ENCODE assay signal across 29 mouse cellular contexts in genomic region chr9:77410524-77410923, GRCm38 (mm10). TPM values are rescaled to one million over a fixed set of nuclear protein-coding genes. Genes with fewer than 3 reads are reported as not detected.
DNase-seq lines count a peak whose midpoint lies in the region; ATAC-seq and TF ChIP-seq lines count a peak whose summit lies in the region.
"Had no signal": no experiment of that assay in that cellular context is flagged by ENCODE, and none has a peak within 500 bp of the region (broad histone marks: within the 10 kb centered on the region; RNA-seq: fewer than 3 reads in every experiment).

No protein-coding gene starts in this region.

- WGBS in forebrain, postnatal 0 days: 82% methylated on average over 7 of the region's 7 CpGs
- WGBS in forebrain, embryonic 11.5 days: 85% methylated on average over 7 of the region's 7 CpGs
- WGBS in heart, embryonic 13.5 days: 54% methylated on average over 7 of the region's 7 CpGs
- WGBS in lung, embryonic 16.5 days: 69% methylated on average over 7 of the region's 7 CpGs
- WGBS in lung, adult 2 months: 72% methylated on average over 7 of the region's 7 CpGs
- 85% methylated on average over 7 of the region's 7 CpGs for WGBS in midbrain, embryonic 11.5 days
- 79% methylated on average over 7 of the region's 7 CpGs for WGBS in midbrain, embryonic 16.5 days

- no peak overlapping the region for H3K9ac ChIP-seq in forebrain, postnatal 0 days
- no peak overlapping the region for H3K9ac ChIP-seq in forebrain, embryonic 11.5 days (ENCODE audit: low read length)
- no peak overlapping the region for H3K9ac ChIP-seq in heart, embryonic 13.5 days
- no peak overlapping the region for H3K9ac ChIP-seq in lung, embryonic 16.5 days (ENCODE audit: low read length)
- no peak overlapping the region for H3K9ac ChIP-seq in midbrain, embryonic 11.5 days (ENCODE audit: low read length)
- H3K9ac ChIP-seq in midbrain, embryonic 16.5 days (ENCODE audit: low read depth, low read length): no peak overlapping the region
- H3K9ac ChIP-seq: embryonic facial prominence, embryonic 13.5 days; embryonic facial prominence, embryonic 15.5 days; forebrain, embryonic 13.5 days; forebrain, embryonic 15.5 days had no signal

- ATAC-seq in forebrain, postnatal 0 days: peak; percentile 27; the same call in 1 of the 2 replicates
- no peak for ATAC-seq in forebrain, embryonic 11.5 days (replicated peaks; ENCODE audit: low FRiP score)
- no peak for ATAC-seq in heart, embryonic 13.5 days (ENCODE audit: extremely low read depth, insufficient number of reproducible peaks, low FRiP score, low TSS enrichment)
- ATAC-seq in lung, embryonic 16.5 days (ENCODE audit: low read depth): peak; percentile 51; the same call in 1 of the 2 replicates
- no peak for ATAC-seq in midbrain, embryonic 11.5 days (ENCODE audit: low FRiP score)
- no peak for ATAC-seq in midbrain, embryonic 16.5 days
- ATAC-seq: CD4-positive, CD25-positive, alpha-beta regulatory T cell, adult 4 months; forebrain, embryonic 13.5 days; forebrain, embryonic 15.5 days had no signal

- TF ChIP-seq POLR2A in lung, adult 2 months (IDR thresholded peaks at IDR 0.05; ENCODE audit: borderline replicate concordance, extremely low read depth, low read depth, low read length): no peak

- DNase-seq in forebrain, postnatal 0 days: no peak
- no peak for DNase-seq in forebrain, embryonic 11.5 days (ENCODE audit: low spot score)
- DNase-seq in heart, postnatal 14 days: no peak
- DNase-seq in lung, adult 2 months: no peak
- DNase-seq in midbrain, embryonic 11.5 days (ENCODE audit: low spot score, missing footprints): peak; percentile 69
- DNase-seq: adrenal gland, adult 2 months; adrenal gland, postnatal 10 days; adrenal gland, postnatal 25 days; B cell, adult 2 months; cerebellum, adult 11 months; cerebellum, adult 18-20 months; cerebellum, adult 8-10 months; cerebellum, adult 9-11 months; cerebellum, postnatal 14 days; cerebellum, postnatal 36 days; embryo, embryonic 11 days had no signal

- no peaks in the 10 kb centered on the region for H3K27me3 ChIP-seq in forebrain, postnatal 0 days (ENCODE audit: insufficient read depth, low read length)
- no peaks in the 10 kb centered on the region for H3K27me3 ChIP-seq in forebrain, embryonic 11.5 days (ENCODE audit: control insufficient read depth, insufficient read depth, low read length)
- H3K27me3 ChIP-seq in heart, embryonic 13.5 days (replicated peaks): no peaks in the 10 kb centered on the region
- H3K27me3 ChIP-seq in lung, embryonic 16.5 days (ENCODE audit: control insufficient read depth, insufficient read depth, low read depth, low read length): no peaks in the 10 kb centered on the region
- no peaks in the 10 kb centered on the region for H3K27me3 ChIP-seq in midbrain, embryonic 11.5 days (ENCODE audit: control insufficient read depth, insufficient read depth, low read length)
- H3K27me3 ChIP-seq in midbrain, embryonic 16.5 days (ENCODE audit: control insufficient read depth, insufficient read depth, low read depth, low read length): no peaks in the 10 kb centered on the region
- H3K27me3 ChIP-seq: CH12.LX; embryonic facial prominence, embryonic 13.5 days; embryonic facial prominence, embryonic 15.5 days; forebrain, embryonic 13.5 days; forebrain, embryonic 15.5 days had no signal

- no peak overlapping the region for H3K4me2 ChIP-seq in forebrain, postnatal 0 days (ENCODE audit: low read depth)
- H3K4me2 ChIP-seq in forebrain, embryonic 11.5 days (ENCODE audit: low read depth, low read length, severe bottlenecking): no peak overlapping the region
- H3K4me2 ChIP-seq in heart, embryonic 13.5 days: no peak overlapping the region
- no peak overlapping the region for H3K4me2 ChIP-seq in lung, embryonic 16.5 days (ENCODE audit: low read depth, low read length)
- no peak overlapping the region for H3K4me2 ChIP-seq in midbrain, embryonic 11.5 days
- no peak overlapping the region for H3K4me2 ChIP-seq in midbrain, embryonic 16.5 days (ENCODE audit: low read length)
- H3K4me2 ChIP-seq: embryonic facial prominence, embryonic 13.5 days; embryonic facial prominence, embryonic 15.5 days; forebrain, embryonic 13.5 days; forebrain, embryonic 15.5 days had no signal

- H3K9me3 ChIP-seq in forebrain, postnatal 0 days (ENCODE audit: low read length): no peaks in the 10 kb centered on the region
- H3K9me3 ChIP-seq in forebrain, embryonic 11.5 days (ENCODE audit: control insufficient read depth, low read length): no peaks in the 10 kb centered on the region
- H3K9me3 ChIP-seq in heart, embryonic 13.5 days: no peaks in the 10 kb centered on the region
- no peaks in the 10 kb centered on the region for H3K9me3 ChIP-seq in lung, embryonic 16.5 days (ENCODE audit: control insufficient read depth, low read length)
- no peaks in the 10 kb centered on the region for H3K9me3 ChIP-seq in midbrain, embryonic 11.5 days (ENCODE audit: control insufficient read depth, low read length)
- H3K9me3 ChIP-seq in midbrain, embryonic 16.5 days (replicated peaks; ENCODE audit: control insufficient read depth, low read length, poor library complexity, severe bottlenecking): no peaks in the 10 kb centered on the region
- H3K9me3 ChIP-seq: embryonic facial prominence, embryonic 13.5 days; embryonic facial prominence, embryonic 15.5 days; forebrain, embryonic 10.5 days; forebrain, embryonic 13.5 days; forebrain, embryonic 15.5 days had no signal

- no peak overlapping the region for H3K4me3 ChIP-seq in forebrain, postnatal 0 days (ENCODE audit: low read depth, low read length)
- no peak overlapping the region for H3K4me3 ChIP-seq in forebrain, embryonic 11.5 days (ENCODE audit: low read depth, low read length)
- H3K4me3 ChIP-seq in heart, embryonic 13.5 days: no peak overlapping the region
- H3K4me3 ChIP-seq in lung, embryonic 16.5 days (ENCODE audit: low read length): no peak overlapping the region
- H3K4me3 ChIP-seq in lung, adult 2 months (replicated peaks; ENCODE audit: extremely low read depth, low read depth, low read length): no peak overlapping the region
- no peak overlapping the region for H3K4me3 ChIP-seq in midbrain, embryonic 11.5 days (ENCODE audit: low read depth, low read length)
- no peak overlapping the region for H3K4me3 ChIP-seq in midbrain, embryonic 16.5 days (ENCODE audit: low read depth, low read length)
- H3K4me3 ChIP-seq: embryonic facial prominence, embryonic 13.5 days; embryonic facial prominence, embryonic 15.5 days; erythroblast, embryonic 14.5 days; forebrain, embryonic 10.5 days; forebrain, embryonic 13.5 days; forebrain, embryonic 15.5 days had no signal

- no peaks in the 10 kb centered on the region for H3K36me3 ChIP-seq in forebrain, postnatal 0 days (ENCODE audit: insufficient read depth)
- H3K36me3 ChIP-seq in forebrain, embryonic 11.5 days (ENCODE audit: control insufficient read depth, insufficient read depth, low read length): no peaks in the 10 kb centered on the region
- H3K36me3 ChIP-seq in heart, embryonic 13.5 days: no peaks in the 10 kb centered on the region
- no peaks in the 10 kb centered on the region for H3K36me3 ChIP-seq in lung, embryonic 16.5 days (ENCODE audit: control insufficient read depth, insufficient read depth, low read length)
- no peaks in the 10 kb centered on the region for H3K36me3 ChIP-seq in midbrain, embryonic 11.5 days (ENCODE audit: control insufficient read depth, insufficient read depth, low read length)
- no peaks in the 10 kb centered on the region for H3K36me3 ChIP-seq in midbrain, embryonic 16.5 days (ENCODE audit: control insufficient read depth, insufficient read depth, low read length)
- H3K36me3 ChIP-seq: embryonic facial prominence, embryonic 13.5 days; embryonic facial prominence, embryonic 15.5 days; forebrain, embryonic 10.5 days; forebrain, embryonic 15.5 days; G1E had no signal

- no peaks in the 10 kb centered on the region for H3K4me1 ChIP-seq in forebrain, postnatal 0 days (ENCODE audit: insufficient read depth)
- H3K4me1 ChIP-seq in forebrain, embryonic 11.5 days (replicated peaks; ENCODE audit: control insufficient read depth, insufficient read depth, low read length): no peaks in the 10 kb centered on the region
- peaks cover 46% of the 10 kb centered on the region for H3K4me1 ChIP-seq in heart, embryonic 13.5 days
- H3K4me1 ChIP-seq in lung, embryonic 16.5 days (replicated peaks; ENCODE audit: control insufficient read depth, insufficient read depth, low read length): peaks cover 24% of the 10 kb centered on the region
- H3K4me1 ChIP-seq in lung, adult 2 months (ENCODE audit: control insufficient read depth, insufficient read depth, low read length): no peaks in the 10 kb centered on the region
- H3K4me1 ChIP-seq in midbrain, embryonic 11.5 days (ENCODE audit: control insufficient read depth, insufficient read depth, low read length): peaks cover 6% of the 10 kb centered on the region
- H3K4me1 ChIP-seq in midbrain, embryonic 16.5 days (ENCODE audit: control insufficient read depth, insufficient read depth, low read length): no peaks in the 10 kb centered on the region
- H3K4me1 ChIP-seq: forebrain, embryonic 15.5 days had no signal

- H3K27ac ChIP-seq in forebrain, postnatal 0 days (ENCODE audit: low read depth, low read length): no peak overlapping the region
- no peak overlapping the region for H3K27ac ChIP-seq in forebrain, embryonic 11.5 days (ENCODE audit: low read depth, low read length)
- H3K27ac ChIP-seq in heart, embryonic 13.5 days (replicated peaks): 0 out of 2 replicates have a peak overlapping the region, but pooled peaks have one; percentile 5
- H3K27ac ChIP-seq in lung, embryonic 16.5 days (ENCODE audit: low read length): peak overlapping the region; percentile 2; the same call in 1 of the 2 replicates
- H3K27ac ChIP-seq in midbrain, embryonic 11.5 days (ENCODE audit: low read depth, low read length): no peak overlapping the region
- no peak overlapping the region for H3K27ac ChIP-seq in midbrain, embryonic 16.5 days (ENCODE audit: low read length)
- H3K27ac ChIP-seq: embryonic facial prominence, embryonic 13.5 days; embryonic facial prominence, embryonic 15.5 days; forebrain, embryonic 10.5 days; forebrain, embryonic 13.5 days; forebrain, embryonic 15.5 days had no signal

- no peak for TF ChIP-seq CTCF in forebrain, postnatal 0 days (IDR thresholded peaks at IDR 0.05; ENCODE audit: low read depth)
- TF ChIP-seq CTCF in lung, adult 2 months (IDR thresholded peaks at IDR 0.05; ENCODE audit: insufficient read depth, low read length): no peak

- intact Hi-C loops in heart, postnatal 14 days (cut with DNase I): no loop called here

RNA-seq across cellular contexts. Expression of gene Mlip, which starts 57.8 kb away (rescaled TPM):
- 6.9 and 16.5 TPM in 2 replicates for total RNA-seq in forebrain, postnatal 0 days (2014; rRNA removed)
- polyA plus RNA-seq in forebrain, postnatal 0 days (2015; fragmentation: Nextera tagmentation; extraction: Ambion mirVana): 16.2 and 22.6 TPM in 2 replicates
- 0.27 TPM in 1 of 2 replicates, not detected in the other for polyA plus RNA-seq in forebrain, embryonic 11.5 days (2014; fragmentation: Nextera tagmentation; extraction: Ambion mirVana)
- 72.2 and 81.4 TPM in 2 replicates for polyA plus RNA-seq in heart, embryonic 13.5 days (2015; fragmentation: Nextera tagmentation; extraction: Ambion mirVana)
- 100 to 1,000 TPM; 133 to 137 TPM for total RNA-seq in heart, postnatal 14 days (2021)
- 4.7 and 5.6 TPM in 2 replicates for polyA plus RNA-seq in lung, embryonic 16.5 days (2015; fragmentation: Nextera tagmentation; extraction: Ambion mirVana)
- polyA plus RNA-seq in lung, adult 2 months (2012; rRNA removed): 0.67 and 4.9 TPM in 2 replicates
- 0.63 TPM in 1 of 2 replicates, not detected in the other for polyA plus RNA-seq in midbrain, embryonic 11.5 days (2014; fragmentation: Nextera tagmentation; extraction: Ambion mirVana)
- polyA plus RNA-seq in midbrain, embryonic 16.5 days (2015; fragmentation: Nextera tagmentation; extraction: Ambion mirVana): 0.97 and 1.8 TPM in 2 replicates
- total RNA-seq: CH12.LX; common myeloid progenitor, adult 5-6 weeks had no signal
- polyA plus RNA-seq: adrenal gland, adult 2 months; forebrain, embryonic 10.5 days; G1E had no signal

Comparison
In these comparisons a context has a peak if more than half of its experiments do, and no peak if none do; other contexts are left out.
1. ATAC-seq: peak in forebrain, postnatal 0 days (single experiment) and lung, embryonic 16.5 days (single experiment); none in forebrain, embryonic 11.5 days (single experiment), heart, embryonic 13.5 days (single experiment), midbrain, embryonic 11.5 days (single experiment) and midbrain, embryonic 16.5 days (single experiment).
2. H3K27ac ChIP-seq: peak in heart, embryonic 13.5 days (single experiment) and lung, embryonic 16.5 days (single experiment); none in forebrain, postnatal 0 days (single experiment), forebrain, embryonic 11.5 days (single experiment), midbrain, embryonic 11.5 days (single experiment) and midbrain, embryonic 16.5 days (single experiment).